Mouse (Mus musculus) gonadal fat pad, adult 2 months (tissue): ENCODE measurements around the gene Mgat4c. TPM values are rescaled to one million over a fixed set of nuclear protein-coding genes. Genes with fewer than 3 reads are reported as not detected.

Source experiments
- DNase-seq: peaks from one replicate; pipeline ENCODE4 v3.0.0-alpha.2; 2012; ENCODE audit warnings: low read depth
- polyA plus RNA-seq: library from polyadenylated mRNA; depleted of rRNA; stranded (reverse); fragments of >200 nt; gene quantifications from 2 replicates; pipeline ENCODE4 v1.2.3, GENCODE M21; 2012; rRNA removed

Mgat4c gene
- polyA plus RNA-seq: 0.38 TPM in 1 of 2 replicates, not detected in the other

GRCm38 (mm10) chr10:101681437-101681912 lies at the start of gene Mgat4c:
TSS of gene Mgat4c (plus strand) at chr10:101681487.
- DNase-seq: no peak

- peak; percentile 76 for DNase-seq
Observed at GRCm38 (mm10) chr10:101635266-101635665, 46.0 kb upstream of the Mgat4c start.

- no peak for DNase-seq
Observed at GRCm38 (mm10) chr10:101641048-101641447, 40.2 kb upstream of the Mgat4c start.

GRCm38 (mm10) chr10:101681914-101682313 lies 627 bp downstream of the Mgat4c start:
- no peak for DNase-seq

- DNase-seq: no peak
Observed at GRCm38 (mm10) chr10:101761828-101762227, 80.5 kb downstream of the Mgat4c start.

GRCm38 (mm10) chr10:101770688-101771087 lies 89.4 kb downstream of the Mgat4c start:
- peak; percentile 14 for DNase-seq

- DNase-seq: no peak
Observed at GRCm38 (mm10) chr10:101771157-101771556, 89.9 kb downstream of the Mgat4c start.

GRCm38 (mm10) chr10:101783161-101783744 lies 102.0 kb downstream of the Mgat4c start:
- no peak for DNase-seq

GRCm38 (mm10) chr10:101795507-101795906 lies 114.2 kb downstream of the Mgat4c start:
- DNase-seq: no peak

GRCm38 (mm10) chr10:101798831-101799474 lies 117.7 kb downstream of the Mgat4c start:
- no peak for DNase-seq

GRCm38 (mm10) chr10:101808768-101809167 lies 127.5 kb downstream of the Mgat4c start:
- no peak for DNase-seq

GRCm38 (mm10) chr10:101816902-101817301 lies 135.6 kb downstream of the Mgat4c start:
- no peak for DNase-seq

- DNase-seq: no peak
Observed at GRCm38 (mm10) chr10:101827944-101828343, 146.7 kb downstream of the Mgat4c start.

GRCm38 (mm10) chr10:101856115-101856514 lies 174.8 kb downstream of the Mgat4c start:
- DNase-seq: no peak

GRCm38 (mm10) chr10:101889866-101890265 lies 208.6 kb downstream of the Mgat4c start:
- no peak for DNase-seq

- DNase-seq: no peak
Observed at GRCm38 (mm10) chr10:101917328-101917814, 236.1 kb downstream of the Mgat4c start.

GRCm38 (mm10) chr10:101997612-101998011 lies 316.3 kb downstream of the Mgat4c start:
- no peak for DNase-seq

GRCm38 (mm10) chr10:102042513-102042912 lies 361.2 kb downstream of the Mgat4c start:
- no peak for DNase-seq

- no peak for DNase-seq
Observed at GRCm38 (mm10) chr10:102056218-102056617, 374.9 kb downstream of the Mgat4c start.

GRCm38 (mm10) chr10:102056975-102057565 lies 375.8 kb downstream of the Mgat4c start:
- DNase-seq: no peak

- DNase-seq: no peak
Observed at GRCm38 (mm10) chr10:102074541-102075398, 393.5 kb downstream of the Mgat4c start.

GRCm38 (mm10) chr10:102123153-102123552 lies 441.9 kb downstream of the Mgat4c start:
- no peak for DNase-seq
